Comparison of ENCODE assay signal across 8 mouse cellular contexts in the genomic region with DNA sequence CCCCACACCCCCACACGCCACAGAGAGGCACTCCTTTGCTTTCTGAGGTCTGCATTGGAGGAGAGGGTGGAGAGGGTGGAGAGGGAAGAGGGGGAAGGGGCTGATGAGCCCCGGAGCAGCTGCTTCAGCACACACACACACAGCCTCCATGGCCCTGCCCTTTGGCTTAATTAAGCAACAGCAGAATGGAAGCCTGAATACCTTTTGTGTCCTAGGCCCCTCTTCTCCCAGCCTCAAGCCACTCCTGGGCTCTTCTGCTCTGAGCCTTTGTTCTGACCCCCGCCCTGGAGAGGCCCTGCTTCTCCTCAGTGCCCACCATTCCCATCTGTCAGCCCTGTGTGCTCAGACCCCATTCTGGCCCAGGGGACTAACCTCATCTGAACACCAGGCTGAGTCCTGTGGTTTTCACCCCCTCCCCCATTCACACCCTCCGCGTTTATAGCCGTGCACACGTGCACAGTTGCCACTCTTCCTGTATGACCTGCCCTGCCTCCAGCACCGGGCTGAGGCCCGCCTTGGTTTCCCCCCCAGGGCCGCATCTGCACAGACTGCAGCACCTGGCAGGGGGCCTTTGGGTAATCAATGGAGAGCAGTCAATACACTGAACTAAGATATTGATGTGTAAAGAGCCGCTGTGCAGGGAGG.
A peak's percentile ranks its signal among the peaks of the same experiment; 100 is the strongest.
DNase-seq lines count a peak whose midpoint lies in the region; ATAC-seq lines count a peak whose summit lies in the region.
"Had no signal": no experiment of that assay in that cellular context is flagged by ENCODE, and none has a peak within 500 bp of the region (broad histone marks: within the 10 kb centered on the region; RNA-seq: fewer than 3 reads in every experiment).

No protein-coding gene starts in this region.

- peak; percentile 83 for DNase-seq in ZHBTc4 (ENCODE audit: low read depth, low spot score)
- peak; percentile 68 for DNase-seq in embryo, embryonic 9.5 days (ENCODE audit: extremely low spot score)
- peak; percentile 83 for DNase-seq in neural tube, embryonic 11.5 days (ENCODE audit: low spot score)
- no peak for DNase-seq in cerebellum, postnatal 4 days (ENCODE audit: low spot score in 2 of 2)
- no peak for DNase-seq in c-Kit-positive CD71-positive TER-119-positive erythroid progenitor cells, embryonic 14.5 days (ENCODE audit: low spot score)
- DNase-seq: kidney, postnatal 25 days had no signal

- peak; percentile 51 for ATAC-seq in hindbrain, embryonic 15.5 days (ENCODE audit: low FRiP score, low read depth)
- peak; percentile 94 for ATAC-seq in neural tube, embryonic 11.5 days (ENCODE audit: insufficient read depth, low FRiP score, low TSS enrichment)
- ATAC-seq in frontal cortex, adult (ENCODE audit: low TSS enrichment) = no peak

- WGBS in hindbrain, embryonic 15.5 days = 8% methylated on average over 11 of the region's 11 CpGs
- WGBS in neural tube, embryonic 11.5 days = 1% methylated on average over 11 of the region's 11 CpGs

- no peaks in the 10 kb centered on the region for H3K9me3 ChIP-seq in hindbrain, embryonic 15.5 days
- H3K9me3 ChIP-seq in neural tube, embryonic 11.5 days (ENCODE audit: control insufficient read depth, low read length) = no peaks in the 10 kb centered on the region

- peak overlapping the region; percentile 22; the same call in 1 of the 2 replicates for H3K9ac ChIP-seq in hindbrain, embryonic 15.5 days
- H3K9ac ChIP-seq in neural tube, embryonic 11.5 days (ENCODE audit: low read length) = peak overlapping the region; percentile 35

- H3K4me1 ChIP-seq in hindbrain, embryonic 15.5 days (replicated peaks) = peaks cover 70% of the 10 kb centered on the region
- H3K4me1 ChIP-seq in neural tube, embryonic 11.5 days (ENCODE audit: control insufficient read depth, insufficient read depth, low read length) = peaks cover 55% of the 10 kb centered on the region

- H3K36me3 ChIP-seq in hindbrain, embryonic 15.5 days = no peaks in the 10 kb centered on the region
- no peaks in the 10 kb centered on the region for H3K36me3 ChIP-seq in neural tube, embryonic 11.5 days (ENCODE audit: control insufficient read depth, insufficient read depth, low read length)

- H3K4me2 ChIP-seq in hindbrain, embryonic 15.5 days = no peak overlapping the region
- H3K4me2 ChIP-seq in neural tube, embryonic 11.5 days (ENCODE audit: low read depth) = peak overlapping the region; percentile 16; the same call in 1 of the 2 replicates

- no peak overlapping the region for H3K4me3 ChIP-seq in hindbrain, embryonic 15.5 days
- no peak overlapping the region for H3K4me3 ChIP-seq in neural tube, embryonic 11.5 days (ENCODE audit: low read depth, low read length)

- peak overlapping the region; percentile 41 for H3K27ac ChIP-seq in hindbrain, embryonic 15.5 days (replicated peaks)
- H3K27ac ChIP-seq in neural tube, embryonic 11.5 days (ENCODE audit: low read depth, low read length) = peak overlapping the region; percentile 92

- no peaks in the 10 kb centered on the region for H3K27me3 ChIP-seq in hindbrain, embryonic 15.5 days
- H3K27me3 ChIP-seq in neural tube, embryonic 11.5 days (ENCODE audit: control insufficient read depth, insufficient read depth, low read length) = no peaks in the 10 kb centered on the region

Comparison
In these comparisons a context has a peak if more than half of its experiments do, and no peak if none do; other contexts are left out.
1. DNase-seq: peak in ZHBTc4 (single experiment), embryo, embryonic 9.5 days (single experiment) and neural tube, embryonic 11.5 days (single experiment); none in cerebellum, postnatal 4 days (0 of 2) and c-Kit-positive CD71-positive TER-119-positive erythroid progenitor cells, embryonic 14.5 days (single experiment).